Mouse (Mus musculus): Measurements from ENCODE around the gene Cenpn. TPM values are rescaled to one million over a fixed set of nuclear protein-coding genes. Genes with fewer than 3 reads are reported as not detected.

Cenpn gene
- polyA plus RNA-seq, 1 experiment from 2014 or later, result 9.5 TPM

DNA sequence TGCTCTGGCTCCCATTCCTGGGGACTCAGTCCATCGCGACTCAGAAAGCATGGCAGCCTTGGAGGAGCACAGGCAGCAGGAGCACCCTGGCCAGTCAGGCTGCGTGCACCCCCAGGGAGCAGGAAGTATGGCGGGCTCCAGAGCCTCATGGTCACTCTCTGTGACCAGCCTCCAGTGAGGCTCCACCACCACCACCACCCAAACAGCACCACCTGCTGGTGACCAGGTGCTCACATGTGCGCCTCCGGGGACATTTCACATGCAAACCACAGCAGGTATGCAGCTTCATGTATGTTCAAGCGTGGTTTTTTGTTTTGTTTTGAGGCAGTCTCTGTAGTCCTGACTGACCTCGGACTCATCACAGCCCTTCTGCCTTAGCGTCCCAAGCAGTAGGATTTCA lies 6.3 kb downstream of the Cenpn start:
- no peak overlapping the region for H3K9ac ChIP-seq (ENCODE audit: low read depth, low read length)
- no peaks in the 10 kb centered on the region for H3K27me3 ChIP-seq (replicated peaks; ENCODE audit: control insufficient read depth, insufficient read depth, low read length)
- H3K4me2 ChIP-seq (ENCODE audit: low read length), result no peak overlapping the region
- no peak for ATAC-seq
- H3K36me3 ChIP-seq (ENCODE audit: control insufficient read depth, insufficient read depth, low read length), result no peaks in the 10 kb centered on the region
- no peaks in the 10 kb centered on the region for H3K9me3 ChIP-seq (ENCODE audit: control insufficient read depth, low read length)
- 89% methylated on average over 9 of the region's 9 CpGs for WGBS
- no peaks in the 10 kb centered on the region for H3K4me1 ChIP-seq (ENCODE audit: control insufficient read depth, insufficient read depth, low read depth, low read length)
- no peak overlapping the region for H3K27ac ChIP-seq (ENCODE audit: low read depth, low read length)
- no peak overlapping the region for H3K4me3 ChIP-seq (ENCODE audit: low read length)

DNA sequence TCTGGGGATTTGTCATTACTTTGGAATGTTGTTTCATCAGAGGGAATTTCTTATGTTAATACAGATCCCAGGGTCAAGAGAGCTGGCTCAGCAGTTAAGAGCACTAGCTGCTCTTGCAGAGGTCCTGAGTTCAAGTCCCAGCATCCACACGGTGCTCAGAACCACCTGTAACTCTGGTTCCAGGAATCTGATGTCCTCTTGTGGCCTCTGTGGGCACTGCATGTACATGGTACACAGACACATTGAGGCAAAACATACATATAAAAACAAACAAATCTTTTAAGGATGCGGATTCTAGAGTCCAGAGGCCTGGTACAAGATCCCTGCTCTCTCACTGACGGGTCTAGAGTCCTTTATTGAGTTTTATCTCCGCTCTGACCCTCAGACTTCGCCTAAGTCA lies 7.1 kb downstream of the Cenpn start:
- H3K36me3 ChIP-seq (ENCODE audit: control insufficient read depth, insufficient read depth, low read length), result no peaks in the 10 kb centered on the region
- WGBS, result 95% methylated on average over 5 of the region's 5 CpGs
- H3K27ac ChIP-seq (ENCODE audit: low read depth, low read length), result no peak overlapping the region
- no peak for ATAC-seq
- H3K4me1 ChIP-seq (ENCODE audit: control insufficient read depth, insufficient read depth, low read depth, low read length), result no peaks in the 10 kb centered on the region
- H3K9ac ChIP-seq (ENCODE audit: low read depth, low read length), result no peak overlapping the region
- H3K27me3 ChIP-seq (replicated peaks; ENCODE audit: control insufficient read depth, insufficient read depth, low read length), result no peaks in the 10 kb centered on the region
- H3K4me3 ChIP-seq (ENCODE audit: low read length), result no peak overlapping the region
- H3K9me3 ChIP-seq (ENCODE audit: control insufficient read depth, low read length), result no peaks in the 10 kb centered on the region
- H3K4me2 ChIP-seq (ENCODE audit: low read length), result no peak overlapping the region

DNA sequence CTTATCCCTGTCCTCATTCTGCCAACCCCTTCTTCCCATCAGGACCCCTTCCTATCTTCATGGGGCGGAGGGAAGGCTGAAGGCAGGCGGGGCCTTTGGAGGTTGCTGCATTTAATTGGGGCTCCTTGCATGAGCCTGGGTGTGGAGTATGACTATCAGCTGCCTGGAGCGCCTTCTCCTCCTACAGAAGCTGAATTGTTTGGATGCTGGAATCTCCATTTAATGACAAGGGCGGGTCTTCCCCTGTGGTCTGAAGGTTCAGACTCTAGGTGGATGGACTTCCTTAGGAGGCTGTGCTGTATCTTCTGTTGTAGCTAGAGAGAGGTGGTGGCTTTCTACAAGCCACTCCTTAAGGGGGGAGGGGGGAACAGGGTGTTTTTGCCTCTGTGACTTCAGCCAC lies 13.4 kb downstream of the Cenpn start:
- Histone ChIP-seq H3K36me3 (ENCODE audit: control insufficient read depth, insufficient read depth, low read length) (no peaks in the 10 kb centered on the region), H3K27ac (ENCODE audit: low read depth, low read length) (no peak overlapping the region), H3K4me2 (ENCODE audit: low read length) (no peak overlapping the region), H3K4me1 (ENCODE audit: control insufficient read depth, insufficient read depth, low read depth, low read length) (no peaks in the 10 kb centered on the region), H3K9me3 (ENCODE audit: control insufficient read depth, low read length) (no peaks in the 10 kb centered on the region), H3K9ac (ENCODE audit: low read depth, low read length) (no peak overlapping the region), H3K4me3 (ENCODE audit: low read length) (no peak overlapping the region), H3K27me3 (replicated peaks; ENCODE audit: control insufficient read depth, insufficient read depth, low read length) (no peaks in the 10 kb centered on the region)
- no peak for ATAC-seq
- 91% methylated on average over 4 of the region's 4 CpGs for WGBS

DNA sequence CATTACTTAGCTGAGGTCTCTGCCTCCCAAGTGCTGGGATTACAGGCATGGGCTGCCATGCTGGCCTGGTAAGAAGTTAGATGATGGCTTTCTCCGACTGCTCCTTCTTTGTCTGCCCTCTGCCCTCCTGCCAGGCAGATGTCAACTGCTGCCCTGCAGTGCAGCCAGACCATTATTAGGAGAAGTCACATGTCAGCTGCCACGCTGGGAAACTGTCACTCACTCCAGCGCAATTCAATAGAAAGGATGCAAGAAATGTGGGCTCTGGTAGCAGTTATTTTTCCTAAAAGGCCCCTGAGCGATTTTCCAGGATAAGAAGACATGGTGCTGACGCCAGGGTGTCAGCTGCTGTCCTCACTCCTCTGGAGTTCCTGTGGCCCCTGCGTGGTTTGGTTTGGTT lies 14.0 kb downstream of the Cenpn start:
- no peaks in the 10 kb centered on the region for H3K4me1 ChIP-seq (ENCODE audit: control insufficient read depth, insufficient read depth, low read depth, low read length)
- WGBS, result 26% methylated on average over 6 of the region's 6 CpGs
- H3K27ac ChIP-seq (ENCODE audit: low read depth, low read length), result no peak overlapping the region
- H3K4me2 ChIP-seq (ENCODE audit: low read length), result no peak overlapping the region
- no peaks in the 10 kb centered on the region for H3K9me3 ChIP-seq (ENCODE audit: control insufficient read depth, low read length)
- no peaks in the 10 kb centered on the region for H3K27me3 ChIP-seq (replicated peaks; ENCODE audit: control insufficient read depth, insufficient read depth, low read length)
- H3K36me3 ChIP-seq (ENCODE audit: control insufficient read depth, insufficient read depth, low read length), result no peaks in the 10 kb centered on the region
- no peak overlapping the region for H3K4me3 ChIP-seq (ENCODE audit: low read length)
- no peak overlapping the region for H3K9ac ChIP-seq (ENCODE audit: low read depth, low read length)
- ATAC-seq, result no peak

DNA sequence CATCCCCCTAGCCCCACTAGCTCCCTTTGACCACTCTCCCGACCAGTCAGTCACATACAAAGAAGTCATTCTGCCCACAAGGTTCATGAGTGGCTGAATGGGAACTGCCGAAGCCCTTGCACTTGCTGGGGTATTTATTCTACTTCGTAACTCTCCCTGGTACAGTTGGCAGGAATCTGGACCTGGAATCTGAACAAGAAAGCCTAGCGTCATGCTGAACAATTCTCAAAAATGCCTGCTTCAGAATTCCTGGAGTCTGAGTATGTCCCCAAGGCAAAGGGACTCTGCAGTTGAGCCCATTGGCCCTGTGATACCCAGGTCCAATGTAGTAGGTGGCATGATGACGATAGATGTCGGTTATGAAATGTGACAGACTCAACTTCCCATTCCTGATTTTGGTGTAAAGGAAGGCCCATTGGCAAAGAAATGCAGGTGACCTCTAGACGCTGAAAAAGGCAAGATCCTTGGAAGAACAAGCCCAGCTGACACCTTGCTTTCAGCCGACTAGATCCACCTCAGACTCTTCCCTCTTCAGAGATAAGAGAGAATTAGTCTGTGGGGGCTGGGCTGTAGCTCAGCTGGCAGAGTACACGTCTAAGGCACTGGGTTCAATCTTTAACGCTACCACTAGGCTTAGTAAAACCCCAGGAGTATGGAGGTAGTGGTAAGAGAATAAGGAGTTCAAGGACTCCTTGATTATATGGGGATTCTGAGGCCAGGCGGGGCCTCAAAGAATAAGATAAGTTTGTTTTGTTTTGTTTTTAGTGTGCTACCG lies 20.9 kb downstream of the Cenpn start:
- Histone ChIP-seq H3K4me2 (ENCODE audit: low read length) (no peak overlapping the region; the same call in 1 of the 2 replicates), H3K9ac (ENCODE audit: low read depth, low read length) (no peak overlapping the region), H3K27me3 (replicated peaks; ENCODE audit: control insufficient read depth, insufficient read depth, low read length) (no peaks in the 10 kb centered on the region), H3K36me3 (ENCODE audit: control insufficient read depth, insufficient read depth, low read length) (no peaks in the 10 kb centered on the region), H3K4me3 (ENCODE audit: low read length) (no peak overlapping the region), H3K9me3 (ENCODE audit: control insufficient read depth, low read length) (no peaks in the 10 kb centered on the region), H3K4me1 (ENCODE audit: control insufficient read depth, insufficient read depth, low read depth, low read length) (peaks cover 16% of the 10 kb centered on the region), H3K27ac (ENCODE audit: low read depth, low read length) (no peak overlapping the region)
- 79% methylated on average over 12 of the region's 12 CpGs for WGBS
- ATAC-seq, result no peak

DNA sequence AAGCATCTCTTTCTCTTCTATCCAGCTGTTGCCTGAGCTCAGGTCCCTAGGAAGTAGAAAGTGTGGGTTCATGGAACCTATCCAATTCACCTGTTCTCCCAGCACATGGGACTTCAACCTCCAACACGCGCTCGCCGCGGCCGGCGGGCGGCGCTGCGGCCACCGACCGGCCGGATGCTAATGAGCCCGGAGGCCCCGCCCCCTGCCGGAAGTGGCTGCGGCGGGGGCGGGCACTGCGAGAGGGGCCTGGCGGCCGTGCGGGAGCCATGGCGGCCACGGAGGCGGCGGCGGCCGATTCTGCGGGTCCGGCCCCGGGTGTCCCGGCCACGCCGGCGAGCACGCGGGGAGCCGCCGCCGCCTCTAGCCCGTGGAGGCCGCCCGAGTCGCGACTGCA lies 21.6 kb downstream of the Cenpn start, which contains the start of gene Atmin:
Gene Atmin, plus strand, starts transcription at position 233 of the 394 bp plus-strand sequence.
- H3K4me1 ChIP-seq (ENCODE audit: control insufficient read depth, insufficient read depth, low read depth, low read length), result peaks cover 16% of the 10 kb centered on the region
- H3K9ac ChIP-seq (ENCODE audit: low read depth, low read length), result peak within 1 kb of the TSS; percentile 92
- H3K27me3 ChIP-seq (replicated peaks; ENCODE audit: control insufficient read depth, insufficient read depth, low read length), result no peaks in the 10 kb centered on the region
- peak within 1 kb of the TSS; percentile 90 for H3K4me3 ChIP-seq (ENCODE audit: low read length)
- peak within 1 kb of the TSS; percentile 81 for H3K27ac ChIP-seq (ENCODE audit: low read depth, low read length)
- peak; percentile 88 for ATAC-seq
- no peaks in the 10 kb centered on the region for H3K36me3 ChIP-seq (ENCODE audit: control insufficient read depth, insufficient read depth, low read length)
- under 1% methylated on average over 46 of the region's 46 CpGs for WGBS
- peak within 1 kb of the TSS; percentile 86 for H3K4me2 ChIP-seq (ENCODE audit: low read length)
- H3K9me3 ChIP-seq (ENCODE audit: control insufficient read depth, low read length), result no peaks in the 10 kb centered on the region

DNA sequence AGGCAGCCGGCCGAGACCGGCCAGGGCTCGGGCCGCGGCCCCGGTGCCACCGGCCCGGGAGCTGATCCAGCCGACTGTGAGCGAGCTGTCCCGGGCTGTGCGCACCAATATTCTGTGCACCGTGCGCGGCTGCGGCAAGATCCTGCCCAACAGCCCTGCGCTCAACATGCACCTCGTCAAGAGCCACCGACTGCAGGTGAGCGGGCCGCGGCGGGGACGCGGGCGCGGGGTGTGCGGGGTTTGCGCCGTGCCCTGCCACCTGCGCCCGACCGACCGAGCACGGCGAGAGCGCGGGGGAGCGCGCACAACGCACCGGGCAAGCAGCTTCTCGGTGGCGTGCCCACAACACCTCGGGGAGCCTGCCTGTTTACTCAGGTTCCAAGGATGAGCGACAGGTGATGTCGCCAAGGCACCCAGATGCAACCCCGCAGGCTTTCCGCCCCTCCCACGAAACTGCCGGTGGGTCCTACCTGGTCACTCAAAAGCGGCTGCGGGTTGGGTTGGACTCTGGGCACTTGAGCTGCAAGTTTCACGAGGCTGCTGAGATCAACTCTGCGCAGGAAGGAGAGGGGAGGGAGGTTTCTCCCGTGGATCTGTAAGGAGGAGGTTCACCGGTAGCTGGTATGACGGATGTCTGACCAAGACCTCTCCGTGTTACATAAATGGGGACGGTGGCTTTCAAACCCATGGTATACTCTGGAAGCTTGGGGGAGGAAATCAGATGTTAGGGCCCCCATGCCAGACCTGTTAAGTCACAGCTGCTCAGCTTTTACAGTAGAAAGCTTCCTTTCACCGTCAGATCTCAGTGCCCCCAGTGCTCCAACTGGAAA lies 22.2 kb downstream of the Cenpn start:
- H3K9ac ChIP-seq (ENCODE audit: low read depth, low read length), result peak overlapping the region; percentile 92
- H3K4me1 ChIP-seq (ENCODE audit: control insufficient read depth, insufficient read depth, low read depth, low read length), result peaks cover 16% of the 10 kb centered on the region
- peak overlapping the region; percentile 86 for H3K4me2 ChIP-seq (ENCODE audit: low read length)
- peak overlapping the region; percentile 90 for H3K4me3 ChIP-seq (ENCODE audit: low read length)
- H3K27ac ChIP-seq (ENCODE audit: low read depth, low read length), result peak overlapping the region; percentile 81
- peak; percentile 81 for ATAC-seq
- H3K9me3 ChIP-seq (ENCODE audit: control insufficient read depth, low read length), result no peaks in the 10 kb centered on the region
- no peaks in the 10 kb centered on the region for H3K27me3 ChIP-seq (replicated peaks; ENCODE audit: control insufficient read depth, insufficient read depth, low read length)
- WGBS, result under 1% methylated on average over 57 of the region's 62 CpGs
- H3K36me3 ChIP-seq (ENCODE audit: control insufficient read depth, insufficient read depth, low read length), result no peaks in the 10 kb centered on the region

DNA sequence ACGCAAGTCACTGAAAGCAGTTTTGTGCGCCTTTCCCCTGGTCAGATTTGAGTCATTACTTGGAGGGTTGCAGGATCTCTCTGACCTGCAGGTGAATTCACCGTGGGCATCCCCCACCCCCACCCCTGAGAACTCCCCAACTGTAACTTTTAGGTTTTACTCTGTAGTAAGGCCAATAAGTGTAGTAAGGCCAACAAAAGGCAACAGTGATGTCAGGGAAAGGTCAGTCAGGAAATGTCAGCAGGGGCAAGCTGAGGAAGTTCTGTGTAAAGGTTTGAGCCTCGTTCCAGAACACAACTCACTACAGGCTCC lies 22.8 kb downstream of the Cenpn start:
- H3K4me2 ChIP-seq (ENCODE audit: low read length), result peak overlapping the region; percentile 86
- no peaks in the 10 kb centered on the region for H3K27me3 ChIP-seq (replicated peaks; ENCODE audit: control insufficient read depth, insufficient read depth, low read length)
- peaks cover 16% of the 10 kb centered on the region for H3K4me1 ChIP-seq (ENCODE audit: control insufficient read depth, insufficient read depth, low read depth, low read length)
- no peaks in the 10 kb centered on the region for H3K9me3 ChIP-seq (ENCODE audit: control insufficient read depth, low read length)
- ATAC-seq, result no peak
- H3K27ac ChIP-seq (ENCODE audit: low read depth, low read length), result no peak overlapping the region
- H3K4me3 ChIP-seq (ENCODE audit: low read length), result peak overlapping the region; percentile 90
- WGBS, result 12% methylated on average over 4 of the region's 4 CpGs
- H3K36me3 ChIP-seq (ENCODE audit: control insufficient read depth, insufficient read depth, low read length), result no peaks in the 10 kb centered on the region
- peak overlapping the region; percentile 92 for H3K9ac ChIP-seq (ENCODE audit: low read depth, low read length)

DNA sequence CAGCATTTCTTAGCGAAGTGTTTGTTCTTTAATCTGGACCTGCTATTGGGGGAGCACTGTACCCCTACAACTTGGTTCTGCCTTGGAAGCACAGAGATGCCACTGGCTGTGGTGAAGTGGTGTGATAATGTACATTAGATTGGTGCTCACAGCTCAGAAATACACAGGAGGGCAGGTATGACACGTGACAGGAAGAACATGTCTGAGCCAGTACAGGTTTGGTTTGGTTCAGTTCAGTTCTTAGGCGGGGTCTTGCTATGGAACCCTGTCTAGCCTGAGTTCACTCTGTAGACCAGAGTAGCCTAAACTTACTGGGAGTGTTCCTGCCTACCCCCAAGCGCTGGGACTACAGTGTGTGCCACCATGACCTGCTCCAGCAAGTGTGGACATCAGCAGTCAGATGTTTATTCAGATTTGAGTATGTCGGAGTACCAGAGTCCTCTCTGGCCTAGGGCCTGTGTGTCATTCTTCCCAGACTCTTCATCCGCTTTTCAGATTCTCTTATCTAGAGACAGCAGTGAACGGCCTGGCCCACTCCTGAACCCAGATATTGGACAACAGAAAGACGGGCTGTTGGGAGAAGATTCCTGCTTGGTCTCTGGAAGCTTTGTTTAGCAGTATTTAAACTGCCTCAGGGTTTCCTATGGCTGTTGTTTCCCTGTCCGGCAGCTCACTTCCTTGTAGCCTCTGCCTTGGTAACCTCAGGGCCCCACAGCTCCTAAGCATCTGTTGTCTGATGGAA lies 23.8 kb downstream of the Cenpn start:
- Histone ChIP-seq H3K4me3 (ENCODE audit: low read length) (no peak overlapping the region), H3K27me3 (replicated peaks; ENCODE audit: control insufficient read depth, insufficient read depth, low read length) (no peaks in the 10 kb centered on the region), H3K4me1 (ENCODE audit: control insufficient read depth, insufficient read depth, low read depth, low read length) (peaks cover 16% of the 10 kb centered on the region), H3K36me3 (ENCODE audit: control insufficient read depth, insufficient read depth, low read length) (no peaks in the 10 kb centered on the region), H3K9ac (ENCODE audit: low read depth, low read length) (no peak overlapping the region), H3K27ac (ENCODE audit: low read depth, low read length) (no peak overlapping the region), H3K4me2 (ENCODE audit: low read length) (no peak overlapping the region), H3K9me3 (ENCODE audit: control insufficient read depth, low read length) (no peaks in the 10 kb centered on the region)
- ATAC-seq, result no peak
- WGBS, result 89% methylated on average over 9 of the region's 9 CpGs

Data from hindbrain, embryonic 16.5 days (tissue).